Mouse (Mus musculus): ENCODE results near the gene Ciapin1. TPM values are rescaled to one million over a fixed set of nuclear protein-coding genes. Genes with fewer than 3 reads are reported as not detected.

Ciapin1 gene
- polyA plus RNA-seq, 1 experiment from 2014 or later: 112 TPM

DNA sequence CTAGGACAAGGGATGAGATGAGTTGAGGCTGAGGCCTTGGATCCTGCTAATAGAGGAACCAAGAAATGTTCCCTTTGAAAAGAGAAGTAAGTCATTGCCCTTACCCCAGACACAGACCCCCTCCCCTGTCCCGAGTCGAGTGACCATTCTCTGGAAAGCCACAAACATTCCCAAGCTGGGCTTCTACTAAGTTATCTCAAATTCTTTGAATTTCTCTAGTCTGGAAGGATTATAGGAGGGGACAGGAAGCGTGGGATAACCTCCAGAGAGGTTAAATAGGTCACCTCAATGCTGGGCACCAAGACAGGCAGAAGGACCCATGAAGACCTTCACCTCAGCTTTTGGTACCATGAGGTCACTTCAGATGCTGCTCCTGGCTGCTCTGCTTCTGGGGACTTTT lies 28.0 kb downstream of the Ciapin1 start, which contains the start of gene Ccl17:
Ccl17 (plus strand) TSS at position 301 of the 400 bp plus-strand sequence.
- DNase-seq (ENCODE audit: low spot score): no peak

- no peak for DNase-seq (ENCODE audit: low spot score)
Observed at GRCm38 (mm10) chr8:94808372-94808771, 29.8 kb downstream of the Ciapin1 start.

GRCm38 (mm10) chr8:94807506-94807905 lies 30.7 kb downstream of the Ciapin1 start:
- no peak for DNase-seq (ENCODE audit: low spot score)

DNA sequence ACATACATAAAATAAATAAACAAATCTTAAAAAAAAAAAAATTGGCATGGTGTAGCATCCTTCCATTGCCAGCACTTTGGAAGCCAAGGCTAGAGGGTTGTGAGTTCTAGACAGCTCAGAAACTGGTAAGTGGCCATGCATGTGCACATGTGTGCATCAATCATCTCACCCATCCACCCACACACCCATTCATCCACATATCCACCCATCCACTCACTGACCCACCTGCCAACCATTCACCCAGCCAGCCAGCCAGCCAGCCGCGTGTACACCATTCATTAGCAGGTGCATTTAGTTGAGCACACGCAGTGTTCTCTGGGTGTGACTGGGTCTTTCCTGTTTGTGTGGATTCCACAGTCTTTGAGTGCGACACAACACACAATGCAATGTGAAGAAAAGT lies 32.3 kb downstream of the Ciapin1 start:
- DNase-seq (ENCODE audit: low spot score): no peak

GRCm38 (mm10) chr8:94804546-94805340 lies 33.4 kb downstream of the Ciapin1 start:
- no peak for DNase-seq (ENCODE audit: low spot score)

GRCm38 (mm10) chr8:94803551-94803950 lies 34.6 kb downstream of the Ciapin1 start:
- DNase-seq (ENCODE audit: low spot score): no peak

DNA sequence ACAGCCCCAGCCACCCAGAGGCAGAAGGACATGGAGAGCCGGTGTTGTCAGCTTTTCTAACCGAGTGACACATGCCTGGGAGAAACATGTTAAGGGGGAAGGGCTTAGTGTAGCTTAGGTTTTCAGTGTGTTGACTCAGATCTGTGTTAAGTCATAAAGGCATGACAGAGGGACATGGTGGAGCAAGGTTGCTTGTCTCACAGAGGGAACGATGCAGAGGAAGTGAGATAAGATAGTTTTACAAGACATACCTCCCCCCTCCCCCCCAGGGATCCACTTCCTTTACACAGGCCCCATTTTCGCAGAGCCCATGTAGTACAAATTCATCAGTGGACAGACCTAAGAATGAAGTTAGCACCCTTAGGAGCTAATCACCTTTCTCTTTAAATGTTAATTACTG lies 35.8 kb downstream of the Ciapin1 start:
- peak; percentile 19 for DNase-seq (ENCODE audit: low spot score)

DNA sequence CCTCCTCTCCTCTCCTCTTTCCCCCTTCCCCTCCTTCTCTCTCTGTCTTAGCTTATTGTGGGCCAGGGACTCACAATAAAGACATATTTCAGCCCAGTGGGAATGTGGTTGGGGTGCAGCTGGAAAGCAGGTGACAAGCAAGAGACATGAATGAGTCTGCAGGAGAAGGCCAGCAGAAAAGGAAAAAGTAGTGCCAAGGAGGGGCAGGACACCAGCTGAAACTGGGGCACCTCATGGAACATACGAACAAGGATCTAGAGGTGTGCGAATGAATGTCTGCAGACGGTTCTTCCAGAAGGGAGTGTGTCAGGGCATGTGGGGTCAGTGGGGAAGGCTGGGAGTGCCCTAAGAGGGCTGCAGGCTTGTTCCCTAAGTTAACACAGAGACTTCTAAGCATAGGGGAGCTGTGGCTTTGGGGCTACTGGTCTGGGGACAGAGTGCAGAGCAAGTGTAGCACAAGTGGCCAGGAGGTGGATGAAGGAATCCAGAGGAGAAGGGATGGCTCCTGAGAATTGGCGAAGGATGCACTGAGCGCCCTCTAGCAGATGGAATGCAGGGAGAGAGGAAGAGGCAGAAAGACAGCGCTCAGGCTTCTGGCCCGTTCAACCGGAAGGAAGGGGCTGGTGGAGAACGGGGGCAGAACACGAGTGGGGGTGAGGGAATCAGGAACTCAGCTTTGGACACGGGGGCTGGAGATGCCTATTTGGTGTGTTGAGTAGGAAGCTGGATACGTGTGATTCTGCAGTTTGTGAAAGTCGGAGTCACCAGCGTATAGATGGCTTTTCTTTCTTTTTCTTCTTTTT lies 36.7 kb downstream of the Ciapin1 start:
- DNase-seq (ENCODE audit: low spot score): no peak

- DNase-seq (ENCODE audit: low spot score): peak; percentile 12
Observed at GRCm38 (mm10) chr8:94800278-94800968, 37.7 kb downstream of the Ciapin1 start.

DNA sequence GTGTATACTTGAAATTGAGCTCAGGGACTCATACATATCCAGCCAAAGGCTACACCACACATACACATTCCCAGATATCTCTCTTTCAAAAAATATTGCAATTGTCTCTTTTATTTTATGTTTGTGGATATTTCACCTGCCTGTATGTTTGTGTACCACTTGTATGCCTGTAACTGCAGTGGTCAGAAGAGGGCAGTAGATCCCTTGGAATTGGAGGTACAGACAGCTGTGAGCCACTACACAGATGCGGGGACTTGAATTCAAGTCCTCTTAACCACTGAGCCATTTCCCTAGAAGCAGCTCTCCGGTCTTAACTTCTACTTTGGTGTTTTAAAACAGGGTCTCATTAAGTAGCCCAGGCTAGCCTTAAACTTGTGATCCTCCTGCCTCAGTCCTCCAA lies 43.4 kb downstream of the Ciapin1 start:
- no peak for DNase-seq (ENCODE audit: low spot score)

DNA sequence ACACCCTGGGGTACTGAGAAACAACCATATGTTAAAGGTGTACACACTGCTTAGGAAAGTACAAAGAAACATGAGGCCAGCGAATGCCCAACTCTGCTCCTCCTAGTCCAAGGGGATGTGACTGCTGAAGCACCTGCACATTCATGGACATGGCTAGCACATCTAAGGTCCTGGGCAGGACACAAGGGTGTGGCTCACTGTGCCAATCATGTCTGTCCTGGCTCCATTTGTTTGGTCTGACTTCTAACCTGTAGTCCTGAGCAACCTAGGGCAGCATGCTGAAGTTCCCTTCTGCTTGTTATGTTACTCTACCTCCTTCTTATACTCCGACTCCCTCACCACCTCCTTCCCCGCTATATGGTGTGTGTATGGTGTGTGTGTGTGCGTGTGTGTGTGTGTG lies 43.8 kb downstream of the Ciapin1 start:
- no peak for DNase-seq (ENCODE audit: low spot score)

- DNase-seq (ENCODE audit: low spot score): no peak
Observed at GRCm38 (mm10) chr8:94789256-94789955, 48.8 kb downstream of the Ciapin1 start.

DNA sequence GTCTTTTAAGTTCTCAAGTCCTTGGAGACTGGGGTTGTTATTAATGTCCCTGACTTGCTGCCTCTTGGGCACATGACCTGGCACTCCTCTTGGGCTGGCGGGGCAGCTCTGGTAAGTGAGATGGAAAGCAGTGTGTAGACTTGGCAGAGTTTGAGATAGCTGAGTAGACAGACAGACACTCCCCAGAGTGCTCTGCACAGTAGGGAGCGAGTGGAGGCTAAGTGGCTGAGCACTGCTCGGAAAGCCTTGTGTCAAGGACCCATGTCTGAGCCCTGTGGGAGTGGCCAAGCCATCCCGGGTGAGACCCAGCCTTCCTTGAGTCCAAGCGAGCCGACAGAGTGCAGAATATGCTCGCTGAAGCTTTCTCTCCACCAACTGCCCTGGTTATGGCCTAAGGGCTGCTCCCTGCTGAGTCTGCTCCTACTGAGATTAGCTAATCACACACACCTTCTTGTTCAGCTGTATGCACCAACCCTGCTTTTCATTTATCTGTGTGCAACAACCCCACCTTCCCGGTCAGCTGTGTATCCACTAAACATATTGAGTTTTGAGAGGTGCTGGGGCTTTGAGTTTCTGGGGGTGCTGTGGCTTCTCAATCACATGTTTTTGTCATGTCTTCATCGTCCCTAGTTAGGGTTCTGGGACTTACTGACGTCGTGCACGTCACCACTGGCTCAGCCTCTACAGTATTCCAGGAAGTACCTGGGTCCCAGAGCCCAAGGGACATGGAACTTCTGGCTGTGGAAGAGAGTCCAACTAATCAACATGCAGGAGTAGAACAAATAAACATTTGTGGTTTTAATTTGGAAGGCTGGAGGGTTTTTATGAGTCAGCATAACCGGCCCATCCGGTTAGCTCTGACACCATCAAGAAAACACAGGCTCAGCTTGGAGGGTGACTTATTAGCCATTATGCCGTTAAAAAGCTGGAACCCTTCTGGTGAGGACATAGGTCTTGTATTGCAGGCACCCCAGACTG lies 50.3 kb downstream of the Ciapin1 start:
- DNase-seq (ENCODE audit: low spot score): no peak

DNA sequence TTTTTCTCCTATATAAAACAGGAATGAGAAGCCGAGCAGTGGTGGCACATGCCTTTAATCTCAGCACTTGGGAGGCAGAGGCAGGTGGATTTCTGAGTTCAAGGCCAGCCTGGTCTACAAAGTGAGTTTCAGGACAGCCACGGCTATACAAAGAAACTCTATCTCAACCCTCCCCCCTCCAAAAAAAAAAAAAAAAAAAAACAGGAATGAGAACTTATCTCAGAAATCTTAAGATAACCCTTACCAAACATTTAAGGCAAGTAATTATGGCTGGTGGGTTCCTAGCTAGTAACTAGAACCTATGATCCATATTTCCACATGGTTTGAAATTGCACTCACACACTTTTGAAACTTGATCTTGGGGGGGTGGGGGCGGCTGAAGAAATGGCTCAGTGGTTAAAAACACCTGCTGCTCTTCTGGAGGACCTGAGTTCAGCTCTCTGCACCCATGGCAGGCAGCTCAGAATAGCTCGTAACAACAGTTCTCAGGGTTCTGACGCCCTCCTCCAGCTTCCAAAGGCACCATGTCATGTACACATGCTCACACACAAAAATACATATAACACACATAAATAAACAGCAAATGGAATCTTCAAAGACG lies 52.1 kb downstream of the Ciapin1 start:
- DNase-seq (ENCODE audit: low spot score): no peak

- DNase-seq (ENCODE audit: low spot score): peak; percentile 47
Observed at GRCm38 (mm10) chr8:94785247-94785985, 52.7 kb downstream of the Ciapin1 start.

DNA sequence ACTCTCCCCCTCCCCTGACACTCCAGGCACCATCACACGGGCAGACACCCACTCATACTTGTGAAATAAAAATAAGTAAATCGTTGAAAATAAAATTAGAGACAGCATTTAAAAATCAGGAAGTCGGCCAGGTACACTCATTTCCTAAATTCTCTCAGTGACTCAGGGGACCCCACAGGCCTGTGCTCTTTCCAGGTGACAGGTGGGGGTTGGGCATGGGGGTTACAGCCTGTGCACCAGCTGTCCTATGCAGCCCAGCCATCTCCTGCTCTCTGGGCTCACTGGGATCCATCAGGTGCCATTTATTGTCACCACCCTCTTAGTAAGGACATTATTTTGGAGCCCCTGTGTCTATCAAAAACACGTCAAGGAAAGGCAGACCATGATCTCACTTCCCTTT lies 54.3 kb downstream of the Ciapin1 start:
- no peak for DNase-seq (ENCODE audit: low spot score)

DNA sequence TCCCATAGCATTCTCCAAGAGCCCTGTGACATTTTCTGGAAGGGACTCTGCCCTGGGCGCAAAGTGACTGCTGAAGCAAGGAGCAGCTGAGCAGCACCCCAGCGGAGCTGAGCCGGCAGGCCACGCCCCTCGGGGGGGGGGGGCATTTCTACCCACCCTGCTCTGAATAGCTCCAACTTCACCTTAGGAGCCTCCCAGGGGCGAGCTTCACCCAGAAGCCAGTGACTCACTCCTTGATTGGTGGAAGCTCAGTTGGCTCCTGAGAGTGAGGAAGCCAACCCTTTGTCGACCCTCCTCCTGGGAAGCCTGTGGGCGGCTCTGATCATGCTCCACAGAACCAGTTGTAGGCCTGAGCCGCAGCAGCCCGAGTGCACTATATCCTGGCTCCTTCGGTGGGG lies 56.3 kb downstream of the Ciapin1 start:
- no peak for DNase-seq (ENCODE audit: low spot score)

- no peak for DNase-seq (ENCODE audit: low spot score)
Observed at GRCm38 (mm10) chr8:94781155-94781837, 56.9 kb downstream of the Ciapin1 start.
